Mouse (Mus musculus) ovary, postnatal 14 days (tissue): Measurements from ENCODE around the gene Olfr1115.
"Not testable (repeated sequence)": the region's sequence is repeated elsewhere in the genome, so short reads cannot be mapped to it uniquely, and the experiment has no call there.

Experiments
- DNase-seq: peaks from one replicate; pipeline ENCODE4 v3.0.0; 2022; ENCODE audit warnings: low spot score

Olfr1115 gene

GRCm38 (mm10) chr2:87247713-87248112 is at the start of gene Olfr1115:
Gene Olfr1115, plus strand, starts transcription at chr2:87248013.
- no peak for DNase-seq

DNA sequence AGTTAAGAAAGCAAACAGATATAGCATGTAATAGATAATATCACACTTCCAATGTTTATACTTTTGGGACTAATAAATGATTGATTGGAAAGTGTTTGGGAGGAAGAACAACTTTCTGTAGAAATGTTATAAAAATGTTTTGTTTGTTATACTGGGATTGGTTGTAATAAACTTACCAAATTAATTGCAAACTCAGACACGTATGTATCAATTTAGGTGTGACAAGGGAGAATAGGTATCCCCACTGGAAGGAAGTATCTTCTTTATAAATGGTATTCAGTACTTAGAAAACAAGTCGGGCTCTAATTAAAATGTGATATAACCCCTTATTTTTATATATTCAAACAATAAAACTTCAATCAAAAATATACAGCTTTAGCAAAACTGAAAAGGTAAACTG is 39.1 kb upstream of the Olfr1115 start, which contains the start of gene Olfr1113:
Gene Olfr1113, plus strand, starts transcription at position 301 of the 400 bp plus-strand sequence.
- no peak for DNase-seq

- no peak for DNase-seq
Measured at GRCm38 (mm10) chr2:87267234-87267633, 19.4 kb downstream of the Olfr1115 start, which contains the start of gene Olfr1116. Gene Olfr1116, plus strand, starts transcription at chr2:87267534.

DNA sequence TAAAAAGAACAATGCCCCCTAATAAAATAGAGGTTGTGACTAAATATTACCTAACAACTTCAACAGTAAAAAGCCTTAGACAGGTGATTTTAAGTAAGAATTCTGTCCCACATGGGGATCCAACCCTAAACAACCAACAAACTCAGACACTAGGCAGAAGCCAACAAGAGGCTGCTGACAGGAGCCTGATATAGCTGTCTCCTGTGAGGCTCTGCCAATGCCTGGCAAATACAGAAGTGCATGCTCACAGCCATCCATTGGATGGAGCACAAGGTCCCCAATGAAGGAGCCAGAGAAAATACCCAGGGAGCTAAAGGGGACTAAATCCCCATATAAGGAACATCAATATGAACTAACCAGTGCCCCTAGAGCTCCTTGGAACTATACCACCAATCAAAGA is 46.2 kb downstream of the Olfr1115 start:
- DNase-seq, result not testable (repeated sequence)
